Mouse (Mus musculus): Measurements from ENCODE around the gene Aym1.

- TF ChIP-seq CHD2 (IDR thresholded peaks at IDR 0.05; ENCODE audit: low read depth, low read length) (no peak), ZC3H11A (IDR thresholded peaks at IDR 0.05; ENCODE audit: borderline replicate concordance, low read depth, low read length) (no peak), ZNF384 (IDR thresholded peaks at IDR 0.05; ENCODE audit: low read depth, low read length) (no peak), HCFC1 (IDR thresholded peaks at IDR 0.05; ENCODE audit: borderline replicate concordance, insufficient read depth, low read length) (no peak)
These were observed 36.7 kb downstream of the Aym1 start for GRCm38 (mm10) chr5:113393766-113394165.
